Mouse (Mus musculus) brain, embryonic 14.5 days (tissue): ENCODE results near the gene Acbd5.

Source experiments
- CTCF ChIP-seq: fragments of 200-500 bp; IDR thresholded peaks from 2 replicates; pipeline ENCODE4 v1.5.1; 2012; ENCODE audit warnings: inconsistent platforms, mild to moderate bottlenecking, moderate library complexity, borderline replicate concordance; ENCODE audit not compliant: insufficient read depth, insufficient read length; ENCODE audit errors: extremely low read depth
- POLR2A ChIP-seq: fragments of 200-500 bp; IDR thresholded peaks from 2 replicates; pipeline ENCODE4 v1.6.1; 2012; ENCODE audit warnings: mild to moderate bottlenecking, inconsistent platforms, borderline replicate concordance; ENCODE audit not compliant: poor library complexity, insufficient read depth, insufficient read length, severe bottlenecking; ENCODE audit errors: extremely low read depth

GRCm38 (mm10) chr2:23045703-23046102, 22.3 kb upstream of the Acbd5 start:
- TF ChIP-seq CTCF, result no peak
- no peak for TF ChIP-seq POLR2A
